Mouse (Mus musculus): Measurements from ENCODE around the gene Parp1.

DNA sequence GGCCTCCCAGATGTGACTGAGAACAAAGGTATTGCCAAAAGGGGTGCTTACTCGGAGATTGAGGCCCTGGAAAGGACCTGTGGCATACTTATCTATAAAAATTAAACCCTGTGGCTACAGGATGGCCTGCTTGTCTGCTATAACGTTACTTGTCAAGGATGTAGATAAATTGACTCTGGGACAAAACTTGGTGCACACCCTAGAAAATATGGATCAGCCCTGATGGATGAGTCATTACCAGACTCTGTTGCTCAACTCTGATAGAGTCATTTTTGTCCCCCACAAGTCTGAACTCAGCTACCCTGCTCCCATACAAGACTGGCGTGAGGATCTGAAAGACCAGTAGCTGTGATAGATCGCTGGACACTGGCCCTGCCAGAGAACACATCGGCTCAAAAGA lies 11.8 kb upstream of the Parp1 start:
- TF ChIP-seq CTCF (conservative IDR thresholded peaks at IDR 0.05; ENCODE audit: low read length) (no peak), NANOG (IDR thresholded peaks at IDR 0.05; ENCODE audit: borderline replicate concordance, low read length) (no peak), POU5F1 (IDR thresholded peaks at IDR 0.05; ENCODE audit: borderline replicate concordance, low read length) (no peak)

All from E14TG2a.4 (cell line).